Mouse (Mus musculus): ENCODE results near the gene Vps25. TPM values are rescaled to one million over a fixed set of nuclear protein-coding genes. Genes with fewer than 3 reads are reported as not detected.

The Vps25 gene
- total RNA-seq, 2 experiments from 2014 or later, result 86.9 to 261 TPM

- ATAC-seq (replicated peaks; ENCODE audit: poor library complexity), result 0 out of 2 replicates have a peak, but pooled peaks have one; percentile 31
Observed at GRCm38 (mm10) chr11:101269577-101270116, 16.1 kb downstream of the Vps25 start.

- no peak for ATAC-seq (replicated peaks; ENCODE audit: poor library complexity)
Observed at GRCm38 (mm10) chr11:101272446-101272845, 18.9 kb downstream of the Vps25 start.

- ATAC-seq (replicated peaks; ENCODE audit: poor library complexity), result no peak
Observed at GRCm38 (mm10) chr11:101275309-101275708, 21.8 kb downstream of the Vps25 start.

- no peak for ATAC-seq (replicated peaks; ENCODE audit: poor library complexity)
Observed at GRCm38 (mm10) chr11:101276319-101277070, 23.0 kb downstream of the Vps25 start.

- ATAC-seq (replicated peaks; ENCODE audit: poor library complexity), result 0 out of 2 replicates have a peak, but pooled peaks have one; percentile 11
Observed at GRCm38 (mm10) chr11:101277381-101278222, 24.1 kb downstream of the Vps25 start.

GRCm38 (mm10) chr11:101278223-101279192 is 25.0 kb downstream of the Vps25 start, which contains the start of the genes Cntd1 and Coa3:
Gene Cntd1 (plus strand): TSS chr11:101279012.
Gene Coa3 (minus strand): TSS chr11:101279114.
- ATAC-seq (replicated peaks; ENCODE audit: poor library complexity), result peak; percentile 96

DNA sequence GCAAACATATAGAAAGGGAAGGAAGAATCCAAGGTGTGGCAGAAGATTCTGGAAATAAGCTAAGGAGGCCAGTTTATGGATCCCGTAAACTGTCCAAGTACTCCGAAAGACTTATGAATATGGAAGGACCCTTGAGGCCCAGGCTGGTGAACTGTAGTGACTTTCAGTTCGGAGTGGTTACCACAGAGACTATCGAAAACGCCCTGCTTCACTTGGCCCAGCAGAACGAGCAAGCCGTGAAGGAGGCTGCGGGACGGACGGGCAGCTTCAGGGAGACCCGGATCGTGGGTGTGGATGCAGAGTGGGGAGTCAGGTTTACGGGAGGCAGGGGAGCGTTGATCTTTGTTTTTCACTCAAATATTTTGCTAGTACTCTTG is 25.7 kb downstream of the Vps25 start:
- ATAC-seq (replicated peaks; ENCODE audit: poor library complexity), result peak; percentile 13; the same call in 1 of the 2 replicates

- ATAC-seq (replicated peaks; ENCODE audit: poor library complexity), result no peak
Observed at GRCm38 (mm10) chr11:101280837-101281236, 27.3 kb downstream of the Vps25 start.

- ATAC-seq (replicated peaks; ENCODE audit: poor library complexity), result no peak
Observed at GRCm38 (mm10) chr11:101282896-101283295, 29.4 kb downstream of the Vps25 start.

DNA sequence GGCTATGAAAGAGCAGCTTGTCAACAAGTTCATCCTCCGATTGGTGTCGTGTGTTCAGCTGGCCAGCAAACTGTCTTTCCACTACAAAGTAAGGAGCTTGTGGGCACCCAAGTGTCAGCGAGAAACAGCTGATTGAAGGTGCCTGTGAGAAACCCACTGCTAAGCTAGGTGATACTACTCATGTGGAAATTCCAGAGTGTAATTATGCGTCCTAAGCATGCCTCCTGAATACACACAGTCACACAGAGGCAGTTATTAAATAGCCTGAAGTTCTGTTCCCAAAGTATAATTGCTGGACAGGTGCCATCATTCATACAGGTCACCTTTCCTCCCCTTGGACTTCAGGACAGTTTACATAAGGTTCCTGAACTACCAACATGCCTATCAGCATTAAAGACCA is 30.3 kb downstream of the Vps25 start:
- no peak for ATAC-seq (replicated peaks; ENCODE audit: poor library complexity)

DNA sequence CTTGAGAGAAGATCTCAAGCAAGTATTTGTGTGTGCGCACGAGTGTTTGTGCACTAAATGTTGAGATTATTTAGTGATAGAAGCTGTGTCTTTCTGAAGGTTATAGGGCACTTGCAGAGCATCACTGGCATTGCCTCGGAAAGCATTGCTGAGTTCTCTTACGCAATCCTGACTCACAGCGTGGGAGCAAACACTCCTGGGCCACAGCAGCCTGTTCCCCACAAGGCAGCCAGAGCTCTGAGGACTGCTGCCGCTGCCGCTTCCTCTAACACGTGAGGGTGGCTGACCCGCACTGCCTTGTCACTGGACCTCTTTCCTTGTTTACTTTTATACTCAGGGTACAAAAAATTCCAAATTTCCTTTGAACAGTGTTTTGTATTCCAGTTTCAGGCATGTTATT is 33.8 kb downstream of the Vps25 start:
- peak; percentile 80 for ATAC-seq (replicated peaks; ENCODE audit: poor library complexity)

DNA sequence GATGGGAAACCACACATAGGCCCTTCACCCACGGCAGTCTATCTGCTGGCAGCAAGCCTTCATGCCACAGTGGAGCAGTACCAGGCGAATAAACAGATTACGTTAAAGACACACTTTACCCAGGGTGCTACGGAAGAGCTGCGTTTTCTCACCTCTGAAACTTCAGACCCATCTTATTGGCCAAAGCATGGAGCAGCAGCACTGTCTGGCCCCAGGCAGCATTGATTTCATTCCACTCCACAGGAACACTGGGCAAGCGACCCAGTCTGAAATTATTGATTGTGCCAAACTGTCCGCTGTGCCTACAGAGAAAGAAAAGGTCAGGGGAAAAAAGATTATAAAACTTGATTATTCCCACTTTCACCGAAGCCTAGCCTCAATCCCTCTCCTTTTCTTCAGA is 37.7 kb downstream of the Vps25 start:
- ATAC-seq (replicated peaks; ENCODE audit: poor library complexity), result no peak

GRCm38 (mm10) chr11:101295191-101295590 is 41.7 kb downstream of the Vps25 start:
- no peak for ATAC-seq (replicated peaks; ENCODE audit: poor library complexity)

DNA sequence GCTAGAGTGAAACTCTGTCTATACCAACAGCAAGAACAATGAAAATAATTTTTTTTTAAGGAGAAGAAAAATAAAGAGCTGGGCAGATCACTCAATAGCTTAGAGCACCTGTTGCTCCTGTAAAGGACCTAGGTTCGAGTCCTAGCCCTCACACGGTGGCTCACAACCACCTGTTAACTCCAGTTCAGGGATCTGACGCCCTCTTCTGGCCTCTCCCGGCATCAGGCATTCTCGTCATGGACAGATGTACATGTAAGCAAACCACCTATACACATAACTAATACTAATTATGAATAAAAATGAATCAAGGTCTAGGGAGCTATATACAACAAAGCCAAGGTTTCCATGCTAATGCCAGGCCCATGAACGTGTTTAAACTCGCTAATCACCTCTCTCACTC is 47.4 kb downstream of the Vps25 start:
- 0 out of 2 replicates have a peak, but pooled peaks have one; percentile 29 for ATAC-seq (replicated peaks; ENCODE audit: poor library complexity)

DNA sequence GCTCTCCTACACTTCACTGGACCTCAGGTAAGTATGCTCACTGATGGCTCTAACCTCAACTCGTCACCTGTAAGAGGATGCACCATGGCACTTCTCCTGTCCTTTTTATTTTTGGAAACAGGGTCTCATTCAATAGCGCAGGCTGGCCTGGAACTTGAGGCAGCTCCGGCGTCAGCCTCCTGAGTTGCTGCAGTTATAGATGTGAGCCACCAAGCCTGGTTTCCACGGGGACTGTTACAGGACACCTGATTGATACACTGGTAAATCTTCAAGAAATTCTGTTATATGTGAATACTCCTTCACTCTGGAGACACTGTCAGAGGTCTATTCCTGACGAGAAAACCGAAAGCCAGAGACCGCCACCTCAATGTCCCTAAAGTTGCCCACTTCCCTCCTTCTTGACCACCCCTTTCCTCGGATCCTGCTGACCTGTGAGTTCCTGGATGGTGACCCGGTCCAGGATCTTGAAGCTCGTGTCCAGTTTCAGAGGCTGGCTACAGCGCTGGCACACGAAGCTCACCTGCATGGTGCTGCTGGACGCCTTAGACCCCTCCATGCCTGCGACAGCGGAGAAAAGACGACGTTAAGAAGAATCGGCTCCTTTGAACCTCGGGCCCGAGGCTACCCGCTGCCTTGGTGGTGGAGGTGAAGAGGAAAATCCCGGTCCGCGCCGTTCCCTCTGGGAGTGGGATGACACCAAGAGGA is 47.9 kb downstream of the Vps25 start:
- no peak; the same call in 1 of the 2 replicates for ATAC-seq (replicated peaks; ENCODE audit: poor library complexity)

DNA sequence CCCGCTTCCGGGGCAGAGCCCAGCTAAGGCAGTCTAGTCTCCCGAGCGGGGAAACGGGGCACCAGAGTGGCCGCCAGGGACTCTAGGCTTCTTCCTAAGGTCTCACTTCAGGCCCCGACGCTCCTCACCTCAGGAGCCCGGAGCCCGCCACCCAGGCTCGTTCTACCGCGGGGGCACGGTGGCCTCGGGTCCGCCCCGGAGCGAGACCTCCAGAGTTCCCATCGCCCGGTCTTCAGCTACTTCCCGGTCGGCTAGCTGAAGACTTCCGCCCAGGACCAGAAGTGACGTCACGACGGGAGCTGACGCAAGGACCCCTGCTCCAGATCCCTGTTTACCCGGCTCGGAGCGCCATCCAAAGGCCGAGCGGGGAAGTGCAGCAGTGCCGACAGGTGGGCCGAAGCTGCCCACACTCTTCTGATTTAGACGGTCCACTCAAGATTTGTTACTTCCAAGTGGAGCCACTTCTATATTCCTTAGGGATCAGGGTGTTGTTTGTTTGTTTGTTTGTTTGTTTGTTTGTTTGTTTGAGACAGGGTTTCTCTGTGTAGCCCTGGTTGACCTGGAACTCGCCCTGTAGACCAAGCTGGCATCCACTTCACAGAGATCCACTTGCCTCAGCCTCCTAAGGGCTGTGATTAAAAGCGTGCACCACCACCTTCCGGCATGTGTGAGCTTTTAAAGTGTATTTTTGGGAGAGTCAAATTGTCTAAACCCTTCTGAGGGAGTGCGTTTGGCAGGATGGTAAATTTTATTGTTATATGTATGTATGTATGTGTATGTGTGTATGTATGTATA is 48.7 kb downstream of the Vps25 start, which contains the start of gene Becn1:
Gene Becn1 (minus strand): TSS at position 283 of the 795 bp plus-strand sequence.
- peak; percentile 99 for ATAC-seq (replicated peaks; ENCODE audit: poor library complexity)

DNA sequence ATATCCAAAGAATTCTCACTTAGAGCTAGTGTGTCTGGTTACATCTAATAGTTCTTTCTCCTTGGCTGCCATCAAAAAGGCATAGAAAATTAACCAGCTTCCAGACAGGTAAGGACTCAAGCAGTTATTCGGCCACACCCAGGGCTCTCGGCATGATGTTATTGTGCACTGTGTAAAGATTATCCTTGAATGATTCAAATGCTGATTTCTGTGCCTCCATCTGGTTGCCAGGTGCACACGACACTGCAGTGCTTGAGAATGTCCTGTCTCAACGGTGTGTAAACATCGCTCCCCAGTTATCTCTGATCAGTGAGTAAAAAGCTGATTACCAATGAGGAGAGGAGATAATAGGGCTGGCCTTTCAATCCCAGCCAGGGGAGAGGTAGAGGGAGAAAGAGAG is 54.2 kb downstream of the Vps25 start:
- ATAC-seq (replicated peaks; ENCODE audit: poor library complexity), result no peak

Measured in megakaryocyte progenitor cell, adult 5-6 weeks (primary cell).